Mouse (Mus musculus): ENCODE measurements around the gene Plcd3.

DNA sequence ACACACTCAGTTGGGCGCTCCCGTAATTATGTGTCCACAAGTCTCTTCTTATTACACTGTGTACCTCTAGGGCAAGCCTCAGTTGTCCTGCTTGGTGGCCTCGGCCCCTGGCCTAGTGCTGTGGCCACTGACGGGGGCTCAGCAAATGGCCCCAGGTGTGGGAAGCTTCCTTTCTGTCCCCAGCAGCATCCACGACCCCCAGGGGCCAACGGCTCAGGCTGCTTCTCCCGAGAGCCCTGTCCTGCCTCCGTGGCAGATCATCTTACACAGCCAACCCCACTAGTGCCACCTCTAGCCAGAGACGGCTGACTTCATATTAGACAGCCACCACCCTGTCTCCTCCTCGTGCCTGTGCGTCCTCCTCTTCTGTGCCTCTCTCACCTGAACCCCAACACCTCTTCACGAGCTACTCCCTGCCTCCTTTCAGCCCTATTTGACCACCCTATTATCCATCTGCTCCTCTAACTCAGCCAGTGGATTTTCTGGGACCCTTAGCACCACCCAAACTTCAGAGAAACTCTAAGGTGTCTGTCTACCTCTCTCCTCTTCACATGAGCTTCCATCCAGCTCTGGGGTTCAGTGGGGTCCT, 2.0 kb downstream of the Plcd3 start:
- TF ChIP-seq CEBPB (IDR thresholded peaks at IDR 0.05; ENCODE audit: insufficient read depth, poor library complexity, severe bottlenecking) (no peak), POLR2A (IDR thresholded peaks at IDR 0.05; ENCODE audit: insufficient read length, low read depth) (no peak), E2F4 (IDR thresholded peaks at IDR 0.05; ENCODE audit: insufficient read depth) (no peak), USF1 (IDR thresholded peaks at IDR 0.05; ENCODE audit: low read depth) (no peak), MYOG (IDR thresholded peaks at IDR 0.05; ENCODE audit: control insufficient read depth in 1 of 3, insufficient read depth in 1 of 3, insufficient read length in 2 of 3, low read depth in 2 of 3) (no peak)

Measured in myocyte (in vitro differentiated cells).